Mouse (Mus musculus) heart, adult 2 months (tissue): ENCODE measurements around the gene Gm35549.

Experiments used
- CTCF ChIP-seq: fragments of 200-600 bp; IDR thresholded peaks from 2 replicates; pipeline ENCODE4 v1.8.1; 2022; ENCODE audit warnings: antibody characterized with exemption, mild to moderate bottlenecking, moderate library complexity
- EP300 ChIP-seq: fragments of 200-500 bp; IDR thresholded peaks from 2 replicates; pipeline ENCODE4 v1.6.1; 2011; ENCODE audit warnings: low read depth, low read length, control low read depth; ENCODE audit not compliant: insufficient read depth
- POLR2A ChIP-seq: fragments of 200-500 bp; IDR thresholded peaks from 2 replicates; pipeline ENCODE4 v1.6.1; 2011; ENCODE audit warnings: mild to moderate bottlenecking, low read depth, low read length, control low read depth; ENCODE audit not compliant: insufficient read depth

- TF ChIP-seq POLR2A, result no peak
- TF ChIP-seq EP300, result no peak
- TF ChIP-seq CTCF, result no peak
Measured at GRCm38 (mm10) chr9:122855617-122856016, 11.8 kb upstream of the Gm35549 start.
